Mouse (Mus musculus): ENCODE measurements around the gene Haus3. TPM values are rescaled to one million over a fixed set of nuclear protein-coding genes. Genes with fewer than 3 reads are reported as not detected.

Gene Haus3
- polyA plus RNA-seq, 1 experiment from 2014 or later, result 11.9 TPM

GRCm38 (mm10) chr5:34196423-34196822 lies 27.1 kb upstream of the Haus3 start:
- Histone ChIP-seq H3K27ac (no peak overlapping the region), H3K9ac (no peak overlapping the region), H3K36me3 (replicated peaks) (no peaks in the 10 kb centered on the region), H3K9me3 (no peaks in the 10 kb centered on the region), H3K4me1 (no peaks in the 10 kb centered on the region), H3K4me2 (no peak overlapping the region), H3K4me3 (no peak overlapping the region), H3K27me3 (replicated peaks) (no peaks in the 10 kb centered on the region)
- 81% methylated on average over 7 of the region's 7 CpGs for WGBS
- no peak for ATAC-seq (replicated peaks)

- no peak overlapping the region for H3K4me2 ChIP-seq
- ATAC-seq (replicated peaks), result no peak
- no peaks in the 10 kb centered on the region for H3K36me3 ChIP-seq (replicated peaks)
- no peak overlapping the region for H3K4me3 ChIP-seq
- no peak overlapping the region for H3K9ac ChIP-seq
- H3K27me3 ChIP-seq (replicated peaks), result no peaks in the 10 kb centered on the region
- 94% methylated on average over 12 of the region's 12 CpGs for WGBS
- no peaks in the 10 kb centered on the region for H3K4me1 ChIP-seq
- no peak overlapping the region for H3K27ac ChIP-seq
- H3K9me3 ChIP-seq, result no peaks in the 10 kb centered on the region
Observed at GRCm38 (mm10) chr5:34195786-34196185, 26.5 kb upstream of the Haus3 start.

GRCm38 (mm10) chr5:34194975-34195662 lies 25.8 kb upstream of the Haus3 start:
- 82% methylated on average over 6 of the region's 6 CpGs for WGBS
- no peaks in the 10 kb centered on the region for H3K36me3 ChIP-seq (replicated peaks)
- H3K27ac ChIP-seq, result no peak overlapping the region

GRCm38 (mm10) chr5:34194426-34194825 lies 25.1 kb upstream of the Haus3 start:
- H3K9me3 ChIP-seq, result no peaks in the 10 kb centered on the region
- H3K9ac ChIP-seq, result no peak overlapping the region
- no peak for ATAC-seq (replicated peaks)
- no peak overlapping the region for H3K27ac ChIP-seq
- H3K4me3 ChIP-seq, result no peak overlapping the region
- WGBS, result 36% methylated on average over 1 of the region's 1 CpGs
- H3K4me1 ChIP-seq, result no peaks in the 10 kb centered on the region
- no peaks in the 10 kb centered on the region for H3K36me3 ChIP-seq (replicated peaks)
- H3K4me2 ChIP-seq, result no peak overlapping the region
- no peaks in the 10 kb centered on the region for H3K27me3 ChIP-seq (replicated peaks)

More at GRCm38 (mm10) chr5:34194975-34195662, 25.8 kb upstream of the Haus3 start:
- Histone ChIP-seq H3K9ac (no peak overlapping the region), H3K27me3 (replicated peaks) (no peaks in the 10 kb centered on the region), H3K9me3 (no peaks in the 10 kb centered on the region), H3K4me1 (no peaks in the 10 kb centered on the region), H3K4me2 (no peak overlapping the region), H3K4me3 (no peak overlapping the region)
- no peak for ATAC-seq (replicated peaks)

- 78% methylated on average over 4 of the region's 4 CpGs for WGBS
- no peak for ATAC-seq (replicated peaks)
- Histone ChIP-seq H3K27me3 (replicated peaks) (no peaks in the 10 kb centered on the region), H3K4me2 (no peak overlapping the region), H3K27ac (no peak overlapping the region), H3K9ac (no peak overlapping the region), H3K36me3 (replicated peaks) (no peaks in the 10 kb centered on the region), H3K9me3 (no peaks in the 10 kb centered on the region), H3K4me1 (peaks cover 12% of the 10 kb centered on the region), H3K4me3 (no peak overlapping the region)
Observed at GRCm38 (mm10) chr5:34191843-34192242, 22.5 kb upstream of the Haus3 start.

GRCm38 (mm10) chr5:34191021-34191420 lies 21.7 kb upstream of the Haus3 start:
- WGBS, result 45% methylated on average over 4 of the region's 4 CpGs
- Histone ChIP-seq H3K9ac (no peak overlapping the region), H3K4me3 (no peak overlapping the region), H3K9me3 (no peaks in the 10 kb centered on the region), H3K27me3 (replicated peaks) (no peaks in the 10 kb centered on the region), H3K27ac (no peak overlapping the region), H3K36me3 (replicated peaks) (no peaks in the 10 kb centered on the region), H3K4me1 (peaks cover 19% of the 10 kb centered on the region), H3K4me2 (no peak overlapping the region)
- no peak for ATAC-seq (replicated peaks)

GRCm38 (mm10) chr5:34189521-34189920 lies 20.2 kb upstream of the Haus3 start:
- Histone ChIP-seq H3K27me3 (replicated peaks) (no peaks in the 10 kb centered on the region), H3K9me3 (no peaks in the 10 kb centered on the region), H3K4me1 (peaks cover 34% of the 10 kb centered on the region), H3K4me3 (no peak overlapping the region), H3K9ac (no peak overlapping the region), H3K27ac (no peak overlapping the region), H3K4me2 (no peak overlapping the region), H3K36me3 (replicated peaks) (no peaks in the 10 kb centered on the region)
- 63% methylated on average over 1 of the region's 1 CpGs for WGBS
- ATAC-seq (replicated peaks), result no peak

GRCm38 (mm10) chr5:34188856-34189255 lies 19.5 kb upstream of the Haus3 start:
- H3K4me1 ChIP-seq, result peaks cover 41% of the 10 kb centered on the region
- H3K27ac ChIP-seq, result no peak overlapping the region
- WGBS, result 74% methylated on average over 2 of the region's 2 CpGs
- no peak for ATAC-seq (replicated peaks)
- H3K36me3 ChIP-seq (replicated peaks), result no peaks in the 10 kb centered on the region
- H3K27me3 ChIP-seq (replicated peaks), result no peaks in the 10 kb centered on the region
- peak overlapping the region; percentile 66; the same call in 1 of the 2 replicates for H3K9ac ChIP-seq
- peak overlapping the region; percentile 89 for H3K4me3 ChIP-seq
- H3K4me2 ChIP-seq, result peak overlapping the region; percentile 78
- no peaks in the 10 kb centered on the region for H3K9me3 ChIP-seq

GRCm38 (mm10) chr5:34187601-34188316 lies 18.4 kb upstream of the Haus3 start, which contains the start of gene Mxd4:
Gene Mxd4, minus strand, starts transcription at chr5:34187720.
- ATAC-seq (replicated peaks), result peak; percentile 99
- Histone ChIP-seq H3K4me2 (peak within 1 kb of the TSS; percentile 78), H3K9me3 (no peaks in the 10 kb centered on the region), H3K27ac (peak within 1 kb of the TSS; percentile 91), H3K4me3 (peak within 1 kb of the TSS; percentile 89), H3K4me1 (peaks cover 51% of the 10 kb centered on the region), H3K9ac (peak within 1 kb of the TSS; percentile 74), H3K27me3 (replicated peaks) (no peaks in the 10 kb centered on the region), H3K36me3 (replicated peaks) (no peaks in the 10 kb centered on the region)
- WGBS, result under 1% methylated on average over 60 of the region's 60 CpGs

- Histone ChIP-seq H3K27ac (peak overlapping the region; percentile 91), H3K4me3 (peak overlapping the region; percentile 89), H3K36me3 (replicated peaks) (0 out of 2 replicates have a peak, but pooled peaks cover 5% of the 10 kb centered on the region), H3K9ac (peak overlapping the region; percentile 74), H3K4me2 (peak overlapping the region; percentile 78), H3K27me3 (replicated peaks) (no peaks in the 10 kb centered on the region), H3K4me1 (peaks cover 51% of the 10 kb centered on the region), H3K9me3 (no peaks in the 10 kb centered on the region)
- peak; percentile 34 for ATAC-seq (replicated peaks)
- WGBS, result under 1% methylated on average over 45 of the region's 46 CpGs
Observed at GRCm38 (mm10) chr5:34186961-34187391, 17.6 kb upstream of the Haus3 start.

GRCm38 (mm10) chr5:34186391-34186790 lies 17.1 kb upstream of the Haus3 start:
- H3K36me3 ChIP-seq (replicated peaks), result 0 out of 2 replicates have a peak, but pooled peaks cover 5% of the 10 kb centered on the region
- peak overlapping the region; percentile 89 for H3K4me3 ChIP-seq
- peak overlapping the region; percentile 74 for H3K9ac ChIP-seq
- no peak for ATAC-seq (replicated peaks)
- H3K27ac ChIP-seq, result no peak overlapping the region
- H3K4me1 ChIP-seq, result peaks cover 53% of the 10 kb centered on the region
- H3K4me2 ChIP-seq, result peak overlapping the region; percentile 78
- WGBS, result 58% methylated on average over 2 of the region's 2 CpGs
- no peaks in the 10 kb centered on the region for H3K9me3 ChIP-seq
- H3K27me3 ChIP-seq (replicated peaks), result no peaks in the 10 kb centered on the region

- Histone ChIP-seq H3K4me2 (peak overlapping the region; percentile 78), H3K36me3 (replicated peaks) (0 out of 2 replicates have a peak, but pooled peaks cover 5% of the 10 kb centered on the region), H3K9ac (peak overlapping the region; percentile 74; the same call in 1 of the 2 replicates), H3K27me3 (replicated peaks) (no peaks in the 10 kb centered on the region), H3K4me1 (peaks cover 53% of the 10 kb centered on the region), H3K9me3 (no peaks in the 10 kb centered on the region), H3K27ac (no peak overlapping the region), H3K4me3 (peak overlapping the region; percentile 89)
- no peak for ATAC-seq (replicated peaks)
Observed at GRCm38 (mm10) chr5:34185791-34186190, 16.5 kb upstream of the Haus3 start.

Measured in midbrain, embryonic 15.5 days (tissue).